Mouse (Mus musculus) hindbrain, embryonic 16.5 days (tissue): ENCODE measurements around the gene Pcgf3. TPM values are rescaled to one million over a fixed set of nuclear protein-coding genes. Genes with fewer than 3 reads are reported as not detected.
A peak's percentile ranks its signal among the peaks of the same experiment; 100 is the strongest.

Source experiments
- ATAC-seq: fragments of 200-750 bp; cut with Nextera tagmentation; 2 replicates; pipeline ENCODE4 v1.8.0; 2017; ENCODE audit warnings: moderate TSS enrichment, moderate library complexity
- H3K27ac ChIP-seq: fragments of 300-500 bp; sonication (generic); 2 replicates; pipeline ENCODE4 v1.5.1; 2014; ENCODE audit warnings: low read depth, mild to moderate bottlenecking, control low read depth, low read length, moderate library complexity
- H3K27me3 ChIP-seq: fragments of 300-500 bp; sonication (generic); replicated peaks from 2 replicates; pipeline ENCODE4 v1.6.1; 2014; ENCODE audit warnings: low read length; ENCODE audit not compliant: control insufficient read depth, insufficient read depth
- H3K36me3 ChIP-seq: fragments of 300-500 bp; sonication (generic); 2 replicates; pipeline ENCODE4 v1.6.1; 2014; ENCODE audit warnings: mild to moderate bottlenecking, low read length, moderate library complexity, mixed read lengths; ENCODE audit not compliant: control insufficient read depth, insufficient read depth
- H3K4me1 ChIP-seq: fragments of 300-500 bp; sonication (generic); 2 replicates; pipeline ENCODE4 v1.6.1; 2014; ENCODE audit warnings: low read depth, low read length; ENCODE audit not compliant: control insufficient read depth, insufficient read depth
- H3K4me2 ChIP-seq: fragments of 300-500 bp; sonication (generic); 2 replicates; pipeline ENCODE4 v1.6.1; 2014; ENCODE audit warnings: mild to moderate bottlenecking, low read length, control low read depth, moderate library complexity
- H3K4me3 ChIP-seq: fragments of 300-500 bp; sonication (generic); 2 replicates; pipeline ENCODE4 v1.5.1; 2014; ENCODE audit warnings: mild to moderate bottlenecking, low read length, control low read depth, moderate library complexity
- H3K9ac ChIP-seq: fragments of 300-500 bp; sonication (generic); 2 replicates; pipeline ENCODE4 v1.6.1; 2014; ENCODE audit warnings: low read depth, mild to moderate bottlenecking, control low read depth, low read length, moderate library complexity
- H3K9me3 ChIP-seq: fragments of 300-500 bp; sonication (generic); 2 replicates; pipeline ENCODE4 v1.6.1; 2014; ENCODE audit warnings: mild to moderate bottlenecking, low read length, moderate library complexity; ENCODE audit not compliant: control insufficient read depth
- WGBS: fragments of 180-500 bp; shearing (Covaris S2); extraction: QIAGEN DNeasy Blood & Tissue Kit; methylation state at CpG from one replicate; pipeline ENCODE4 v1.1.7; 2014; 5-methylcytosine and 5-hydroxymethylcytosine counted together
- polyA plus RNA-seq: library from polyadenylated mRNA; unstranded; fragments of >200 nt; fragmentation: Nextera tagmentation; extraction: Ambion mirVana; gene quantifications from 2 replicates; pipeline ENCODE4 v1.2.1, GENCODE M21; 2015

Pcgf3 gene
- polyA plus RNA-seq, 1 experiment from 2014 or later: 20.2 TPM

GRCm38 (mm10) chr5:108522597-108522996, 61.6 kb downstream of the Pcgf3 start:
- H3K4me3 ChIP-seq: no peak overlapping the region
- H3K27ac ChIP-seq: no peak overlapping the region
- no peak for ATAC-seq
- WGBS: 85% methylated on average over 3 of the region's 3 CpGs
- H3K36me3 ChIP-seq: peaks cover 15% of the 10 kb centered on the region; the same call in 1 of the 2 replicates
- H3K4me1 ChIP-seq: no peaks in the 10 kb centered on the region
- no peaks in the 10 kb centered on the region for H3K9me3 ChIP-seq
- H3K4me2 ChIP-seq: no peak overlapping the region
- H3K9ac ChIP-seq: no peak overlapping the region
- H3K27me3 ChIP-seq: no peaks in the 10 kb centered on the region

- Histone ChIP-seq H3K27me3 (no peaks in the 10 kb centered on the region), H3K36me3 (peaks cover 16% of the 10 kb centered on the region), H3K9ac (no peak overlapping the region), H3K9me3 (peaks cover 4% of the 10 kb centered on the region; the same call in 1 of the 2 replicates), H3K27ac (no peak overlapping the region), H3K4me1 (no peaks in the 10 kb centered on the region), H3K4me2 (no peak overlapping the region), H3K4me3 (no peak overlapping the region)
- 94% methylated on average over 2 of the region's 2 CpGs for WGBS
- ATAC-seq: no peak
Measured at GRCm38 (mm10) chr5:108534188-108534587, 73.2 kb downstream of the Pcgf3 start.

- Histone ChIP-seq H3K27ac (no peak overlapping the region), H3K36me3 (peaks cover 24% of the 10 kb centered on the region), H3K9ac (no peak overlapping the region), H3K27me3 (no peaks in the 10 kb centered on the region), H3K4me3 (no peak overlapping the region), H3K4me2 (no peak overlapping the region), H3K9me3 (no peaks in the 10 kb centered on the region), H3K4me1 (peaks cover 3% of the 10 kb centered on the region)
- ATAC-seq: no peak
- 82% methylated on average over 7 of the region's 7 CpGs for WGBS
Measured at GRCm38 (mm10) chr5:108543516-108544291, 82.7 kb downstream of the Pcgf3 start.

GRCm38 (mm10) chr5:108547636-108548035, 86.6 kb downstream of the Pcgf3 start:
- Histone ChIP-seq H3K4me2 (0 out of 2 replicates have a peak overlapping the region, but pooled peaks have one; percentile 4), H3K36me3 (peaks cover 6% of the 10 kb centered on the region; the same call in 1 of the 2 replicates), H3K27me3 (no peaks in the 10 kb centered on the region), H3K4me3 (no peak overlapping the region), H3K9me3 (no peaks in the 10 kb centered on the region), H3K27ac (no peak overlapping the region), H3K9ac (no peak overlapping the region), H3K4me1 (peaks cover 12% of the 10 kb centered on the region)
- 91% methylated on average over 5 of the region's 5 CpGs for WGBS
- no peak for ATAC-seq

- Histone ChIP-seq H3K9me3 (no peaks in the 10 kb centered on the region), H3K4me3 (peak overlapping the region; percentile 61), H3K4me1 (peaks cover 12% of the 10 kb centered on the region), H3K27ac (peak overlapping the region; percentile 86), H3K27me3 (no peaks in the 10 kb centered on the region), H3K36me3 (peaks cover 2% of the 10 kb centered on the region; the same call in 1 of the 2 replicates), H3K4me2 (peak overlapping the region; percentile 83), H3K9ac (peak overlapping the region; percentile 71)
- ATAC-seq: no peak
- 9% methylated on average over 7 of the region's 7 CpGs for WGBS
Measured at GRCm38 (mm10) chr5:108549137-108549488, 88.1 kb downstream of the Pcgf3 start.

GRCm38 (mm10) chr5:108549489-108550206, 88.6 kb downstream of the Pcgf3 start, which contains the start of gene Cplx1:
Gene Cplx1, minus strand, starts transcription at chr5:108550024.
- under 1% methylated on average over 56 of the region's 56 CpGs for WGBS
- no peaks in the 10 kb centered on the region for H3K27me3 ChIP-seq
- peak; percentile 93 for ATAC-seq
- H3K27ac ChIP-seq: peak within 1 kb of the TSS; percentile 86
- H3K4me3 ChIP-seq: peak within 1 kb of the TSS; percentile 61
- H3K4me2 ChIP-seq: peak within 1 kb of the TSS; percentile 83
- peak within 1 kb of the TSS; percentile 71 for H3K9ac ChIP-seq
- H3K36me3 ChIP-seq: no peaks in the 10 kb centered on the region
- H3K9me3 ChIP-seq: no peaks in the 10 kb centered on the region
- peaks cover 12% of the 10 kb centered on the region for H3K4me1 ChIP-seq

GRCm38 (mm10) chr5:108550207-108550594, 89.2 kb downstream of the Pcgf3 start:
- ATAC-seq: peak; percentile 67
- Histone ChIP-seq H3K9me3 (no peaks in the 10 kb centered on the region), H3K4me3 (peak overlapping the region; percentile 61), H3K4me2 (peak overlapping the region; percentile 83), H3K36me3 (no peaks in the 10 kb centered on the region), H3K27me3 (no peaks in the 10 kb centered on the region), H3K27ac (peak overlapping the region; percentile 86), H3K4me1 (peaks cover 12% of the 10 kb centered on the region), H3K9ac (peak overlapping the region; percentile 71)
- WGBS: 1% methylated on average over 16 of the region's 16 CpGs

GRCm38 (mm10) chr5:108554041-108554440, 93.0 kb downstream of the Pcgf3 start:
- H3K4me3 ChIP-seq: no peak overlapping the region
- 71% methylated on average over 1 of the region's 1 CpGs for WGBS
- ATAC-seq: no peak
- no peak overlapping the region for H3K9ac ChIP-seq
- peaks cover 6% of the 10 kb centered on the region for H3K4me1 ChIP-seq
- no peaks in the 10 kb centered on the region for H3K27me3 ChIP-seq
- H3K36me3 ChIP-seq: no peaks in the 10 kb centered on the region
- H3K27ac ChIP-seq: no peak overlapping the region
- no peaks in the 10 kb centered on the region for H3K9me3 ChIP-seq
- H3K4me2 ChIP-seq: no peak overlapping the region
